In genomic region chr3:133033145-133033755, GRCm38 (mm10) we compare ENCODE assay signal across 21 mouse cellular contexts.
"Had no signal": no experiment of that assay in that cellular context is flagged by ENCODE, and none has a peak within 500 bp of the region (broad histone marks: within the 10 kb centered on the region; RNA-seq: fewer than 3 reads in every experiment).

No protein-coding gene starts in this region.

- H3K9me3 ChIP-seq: limb, embryonic 13.5 days; liver, embryonic 12.5 days; liver, embryonic 15.5 days; lung, embryonic 15.5 days; midbrain, embryonic 12.5 days; midbrain, embryonic 15.5 days; neural tube, embryonic 13.5 days; stomach, embryonic 15.5 days had no signal

- H3K4me2 ChIP-seq: limb, embryonic 13.5 days; liver, embryonic 12.5 days; liver, embryonic 15.5 days; lung, embryonic 15.5 days; midbrain, embryonic 12.5 days; midbrain, embryonic 15.5 days; neural tube, embryonic 13.5 days; stomach, embryonic 15.5 days had no signal

- H3K27me3 ChIP-seq: limb, embryonic 13.5 days; liver, embryonic 12.5 days; liver, embryonic 15.5 days; lung, embryonic 15.5 days; midbrain, embryonic 12.5 days; midbrain, embryonic 15.5 days; neural tube, embryonic 13.5 days; stomach, embryonic 15.5 days had no signal

- H3K27ac ChIP-seq: limb, embryonic 13.5 days; liver, embryonic 12.5 days; liver, embryonic 15.5 days; lung, embryonic 15.5 days; midbrain, embryonic 12.5 days; midbrain, embryonic 15.5 days; neural tube, embryonic 13.5 days; stomach, embryonic 15.5 days had no signal

- H3K4me3 ChIP-seq: limb, embryonic 13.5 days; liver, embryonic 12.5 days; liver, embryonic 15.5 days; lung, embryonic 15.5 days; midbrain, embryonic 12.5 days; midbrain, embryonic 15.5 days; myocyte; neural tube, embryonic 13.5 days; stomach, embryonic 15.5 days had no signal

- ATAC-seq: liver, embryonic 12.5 days; midbrain, embryonic 15.5 days had no signal

- H3K9ac ChIP-seq: limb, embryonic 13.5 days; liver, embryonic 12.5 days; liver, embryonic 15.5 days; lung, embryonic 15.5 days; midbrain, embryonic 12.5 days; midbrain, embryonic 15.5 days; neural tube, embryonic 13.5 days; stomach, embryonic 15.5 days had no signal

- H3K4me1 ChIP-seq: liver, embryonic 12.5 days; liver, embryonic 15.5 days; lung, embryonic 15.5 days; midbrain, embryonic 15.5 days; neural tube, embryonic 13.5 days; stomach, embryonic 15.5 days had no signal

- H3K36me3 ChIP-seq: limb, embryonic 13.5 days; liver, embryonic 15.5 days; lung, embryonic 15.5 days; midbrain, embryonic 12.5 days; midbrain, embryonic 15.5 days; neural tube, embryonic 13.5 days had no signal

- DNase-seq: kidney, adult 9 months; kidney, postnatal 14 days; kidney, postnatal 4 days; left cerebral cortex, postnatal 4 days; liver; lung, adult 18-20 months; lung, postnatal 14 days; lung, postnatal 4 days; right cerebral cortex, adult 18-20 months; right cerebral cortex, postnatal 14 days; spleen, adult 18-20 months; thymus, postnatal 25 days had no signal
